Mouse (Mus musculus) spleen, postnatal 10 days (tissue): ENCODE measurements around the gene Tmem88b.
A peak's percentile ranks its signal among the peaks of the same experiment; 100 is the strongest.

Experiments used
- DNase-seq, 2 experiments: peaks; one replicate each; pipeline ENCODE4 v3.0.0; 2021 to 2022; ENCODE audit warnings: low spot score in 2 of 2

Gene Tmem88b

DNA sequence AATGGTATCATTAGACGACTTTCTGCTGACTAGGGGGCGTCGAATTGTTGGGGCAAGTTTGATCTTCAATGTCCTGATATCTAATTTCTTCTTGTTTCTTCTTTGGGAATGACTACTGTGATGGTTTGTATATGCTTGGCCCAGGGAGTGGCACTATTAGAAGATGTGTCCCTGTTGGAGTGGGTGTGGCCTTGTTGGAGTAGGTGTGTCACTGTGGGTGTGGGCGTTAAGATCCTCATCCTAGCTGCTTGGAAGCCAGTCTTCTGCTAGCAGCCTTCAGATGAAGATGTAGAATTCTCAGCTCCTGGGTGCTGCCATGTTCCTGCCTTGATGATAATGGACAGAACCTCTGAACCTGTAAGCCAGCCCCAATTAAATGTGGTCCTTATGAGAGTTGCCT is 3.2 kb upstream of the Tmem88b start:
- peak in 1 of 2 experiments; percentile 61 for DNase-seq

DNA sequence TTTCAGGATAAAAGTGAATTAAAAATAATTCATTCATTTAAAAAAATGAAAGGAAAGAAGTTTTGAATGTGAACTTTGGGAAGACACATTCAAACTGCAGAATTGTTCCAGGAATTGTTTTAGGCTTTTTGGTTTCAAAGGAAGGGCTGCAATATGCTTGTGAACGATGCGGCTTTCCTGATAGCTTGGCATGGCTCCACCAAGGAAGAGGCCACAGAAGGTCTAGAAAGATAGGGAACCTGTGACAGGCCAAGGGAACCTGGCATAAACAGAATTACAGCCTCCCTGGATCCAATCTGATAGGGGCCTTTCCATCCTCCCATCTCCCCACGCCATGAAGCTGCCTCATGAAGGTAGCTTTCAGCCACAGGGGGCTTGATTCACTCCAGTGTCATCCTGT is 2.6 kb upstream of the Tmem88b start:
- DNase-seq: peak; percentile 55 to 76

DNA sequence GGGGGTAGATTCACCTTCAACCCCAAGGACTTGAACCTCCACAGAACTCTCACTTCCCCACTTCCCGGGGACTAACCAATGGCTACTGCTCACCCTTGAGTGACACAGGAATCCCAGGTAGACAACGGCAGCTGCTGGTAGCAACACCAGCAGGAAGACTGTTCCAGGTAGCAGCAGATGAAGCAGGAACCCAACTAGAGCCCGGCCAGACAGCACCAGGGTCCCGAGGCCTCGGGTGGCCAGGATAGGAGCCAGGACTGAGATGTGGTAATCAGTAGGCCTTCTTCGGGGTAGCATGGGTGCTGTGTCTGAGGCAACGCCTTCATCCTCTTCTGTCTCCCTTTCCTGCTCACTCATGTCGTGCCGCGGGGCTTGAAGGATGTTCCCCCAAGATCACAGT is 428 bp downstream of the Tmem88b start:
- peak in 1 of 2 experiments; percentile 33 for DNase-seq

DNA sequence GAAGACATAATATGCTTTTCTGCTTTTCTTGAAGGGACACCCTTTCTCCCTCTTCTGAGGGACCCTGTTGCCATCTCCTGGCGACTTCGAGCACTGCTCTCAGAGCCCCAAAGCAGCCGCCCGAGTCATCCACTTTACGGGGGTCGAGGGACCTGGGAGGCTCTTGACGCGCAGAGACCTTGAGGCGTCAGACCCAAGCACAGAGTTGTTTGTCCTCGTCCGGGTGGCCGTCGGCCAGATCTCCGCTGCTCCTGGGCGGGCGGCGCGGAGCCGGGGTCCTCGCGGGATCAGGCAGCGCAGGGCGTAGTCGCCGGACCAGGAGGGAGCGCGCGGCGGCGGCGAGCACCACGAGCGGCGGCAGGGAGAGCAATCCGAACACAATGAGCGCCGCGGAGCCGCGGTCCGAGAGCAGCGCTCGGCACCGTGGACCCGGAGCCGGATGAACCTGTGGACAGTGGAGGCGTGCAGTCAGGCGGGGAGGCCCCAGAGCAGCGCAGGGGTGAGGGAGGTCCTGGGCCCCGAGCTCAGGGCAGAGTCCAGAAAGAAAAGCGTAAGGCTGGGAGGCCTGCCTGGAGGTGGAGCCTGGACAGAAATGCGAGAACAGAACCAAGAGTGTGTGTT is 1.5 kb downstream of the Tmem88b start:
- DNase-seq: peak; percentile 87 to 89

DNA sequence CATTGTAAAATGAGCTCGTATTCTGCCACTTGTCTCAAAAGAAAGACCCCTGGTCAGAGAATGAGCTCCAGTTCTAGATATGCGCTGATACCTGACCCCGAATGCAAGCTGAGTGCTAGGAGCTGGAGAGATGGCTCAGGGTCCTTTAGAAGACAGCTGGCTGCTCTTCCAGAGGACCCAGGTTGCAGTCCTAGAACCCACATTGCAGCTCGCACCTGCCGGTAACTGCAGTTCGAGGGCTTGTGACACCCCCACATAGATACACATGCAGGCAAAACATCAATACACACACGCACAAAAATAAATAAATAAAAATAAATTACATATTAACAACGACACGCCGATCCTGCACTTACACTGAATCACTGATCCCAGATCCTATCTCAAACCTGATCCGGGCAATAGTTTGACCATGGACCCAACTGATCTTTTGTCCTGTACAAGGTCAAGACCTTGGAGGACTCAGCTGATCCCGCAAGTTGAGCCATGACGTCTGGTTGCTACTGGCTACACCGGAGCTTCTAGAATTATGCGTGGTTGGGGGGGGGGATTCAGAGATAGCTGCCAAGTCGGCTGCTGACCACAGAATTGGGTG is 2.1 kb downstream of the Tmem88b start:
- DNase-seq: no peak

DNA sequence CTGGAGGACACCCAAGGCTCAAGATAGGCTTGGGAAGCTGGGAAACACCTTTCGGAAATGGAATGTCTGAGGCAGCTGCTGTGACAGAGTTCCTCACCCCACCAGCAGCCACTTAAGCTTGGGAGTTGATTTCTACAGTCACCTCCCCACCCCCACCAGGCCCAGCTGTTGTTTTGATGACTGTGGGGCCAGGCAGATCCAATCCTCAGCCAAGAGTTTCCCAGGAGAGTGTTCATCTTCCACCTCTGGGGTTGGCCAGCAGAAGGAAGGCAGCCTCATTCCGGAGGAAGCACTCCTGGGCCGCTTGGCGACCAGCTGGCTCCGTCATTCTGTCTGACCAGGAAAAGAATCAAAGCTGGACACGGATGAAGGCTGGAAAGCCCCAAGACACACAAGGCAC is 4.8 kb downstream of the Tmem88b start:
- DNase-seq: peak in 1 of 2 experiments; percentile 18

DNA sequence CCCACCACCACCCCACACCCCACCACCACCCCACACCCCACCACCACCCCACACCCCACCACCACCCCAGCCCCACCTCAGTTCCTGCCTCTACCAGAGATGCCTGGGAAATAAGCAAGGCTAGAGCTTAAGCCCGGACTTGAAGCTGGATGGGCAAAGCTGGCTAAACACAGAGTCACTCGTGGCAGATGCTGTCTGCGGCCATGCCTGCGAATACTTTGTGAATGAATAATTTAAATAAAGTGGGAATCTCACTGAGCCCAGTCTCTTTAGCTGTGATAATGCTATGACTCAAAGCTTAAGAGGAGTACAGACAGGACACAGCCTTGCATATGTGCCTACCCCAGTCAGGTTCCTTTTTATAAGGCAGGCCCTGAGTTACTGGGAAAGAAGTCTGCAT is 6.2 kb downstream of the Tmem88b start:
- no peak for DNase-seq

DNA sequence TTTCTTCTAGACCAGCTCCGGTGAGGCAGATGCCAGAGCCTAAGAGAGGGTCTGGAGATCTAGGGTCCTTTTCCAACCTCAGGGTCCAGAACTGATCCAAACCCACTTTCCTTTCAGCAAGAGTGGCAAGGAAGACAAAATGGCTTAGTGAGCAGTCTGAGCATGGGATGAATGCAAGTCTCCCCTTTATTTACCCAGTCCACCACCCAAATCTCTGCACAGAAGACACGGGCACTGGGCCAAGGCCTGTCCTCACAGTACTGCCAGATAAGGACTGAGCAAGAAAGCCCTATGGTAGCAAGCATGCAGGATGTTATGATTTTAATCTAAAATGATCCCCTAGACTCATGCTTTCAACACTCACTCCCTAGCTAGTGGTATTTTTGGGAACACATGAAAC is 7.9 kb downstream of the Tmem88b start:
- DNase-seq: peak in 1 of 2 experiments; percentile 37

DNA sequence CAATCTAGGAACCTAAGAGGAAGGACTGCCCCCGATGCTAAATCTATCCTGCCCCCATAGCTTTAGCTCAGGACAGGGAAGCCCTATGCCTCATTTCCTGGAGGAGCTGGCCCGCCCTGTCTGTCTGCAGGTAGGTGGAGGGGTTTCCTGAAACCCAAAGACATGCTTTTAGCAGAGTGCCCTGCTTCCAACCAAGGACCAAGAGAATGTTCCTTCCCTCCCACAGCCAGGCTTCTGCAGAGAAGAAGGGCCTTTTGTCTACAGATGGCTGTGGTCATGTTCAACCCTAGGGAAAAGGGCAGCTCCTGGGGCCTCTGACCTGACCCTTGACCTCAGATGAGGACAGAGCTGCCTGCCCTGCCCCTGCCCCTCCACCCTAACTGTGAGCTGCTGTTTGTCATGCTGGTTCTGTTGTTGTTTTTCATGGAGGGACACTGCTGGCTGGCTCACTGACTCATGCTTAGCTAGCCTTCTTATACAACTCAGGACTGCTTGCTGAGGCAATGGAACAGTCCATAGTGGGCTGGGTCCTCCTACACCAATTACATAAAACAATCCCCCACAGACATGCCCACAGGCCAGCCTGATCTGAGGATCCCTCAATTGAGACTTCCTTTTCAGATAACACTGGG is 8.9 kb downstream of the Tmem88b start:
- no peak for DNase-seq

DNA sequence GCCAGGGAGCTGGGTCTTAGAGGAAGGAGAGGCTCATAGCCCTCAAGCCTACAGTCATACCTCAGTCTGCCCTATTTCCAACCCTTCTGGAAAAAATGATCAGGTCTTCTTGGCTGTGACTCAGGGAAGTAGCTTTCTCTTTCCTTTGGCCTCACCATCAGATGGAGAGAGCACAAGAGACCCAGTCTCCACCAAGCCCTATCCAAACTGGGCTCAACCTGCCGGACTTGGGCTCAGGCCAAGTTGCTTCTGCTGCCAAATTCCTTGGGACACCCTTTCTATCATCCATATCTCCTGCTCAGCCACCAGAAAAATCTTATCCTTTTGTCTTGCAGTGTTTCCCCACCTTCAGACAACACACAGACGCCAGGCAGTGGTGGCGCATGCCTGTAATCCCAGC is 9.8 kb downstream of the Tmem88b start:
- no peak for DNase-seq

DNA sequence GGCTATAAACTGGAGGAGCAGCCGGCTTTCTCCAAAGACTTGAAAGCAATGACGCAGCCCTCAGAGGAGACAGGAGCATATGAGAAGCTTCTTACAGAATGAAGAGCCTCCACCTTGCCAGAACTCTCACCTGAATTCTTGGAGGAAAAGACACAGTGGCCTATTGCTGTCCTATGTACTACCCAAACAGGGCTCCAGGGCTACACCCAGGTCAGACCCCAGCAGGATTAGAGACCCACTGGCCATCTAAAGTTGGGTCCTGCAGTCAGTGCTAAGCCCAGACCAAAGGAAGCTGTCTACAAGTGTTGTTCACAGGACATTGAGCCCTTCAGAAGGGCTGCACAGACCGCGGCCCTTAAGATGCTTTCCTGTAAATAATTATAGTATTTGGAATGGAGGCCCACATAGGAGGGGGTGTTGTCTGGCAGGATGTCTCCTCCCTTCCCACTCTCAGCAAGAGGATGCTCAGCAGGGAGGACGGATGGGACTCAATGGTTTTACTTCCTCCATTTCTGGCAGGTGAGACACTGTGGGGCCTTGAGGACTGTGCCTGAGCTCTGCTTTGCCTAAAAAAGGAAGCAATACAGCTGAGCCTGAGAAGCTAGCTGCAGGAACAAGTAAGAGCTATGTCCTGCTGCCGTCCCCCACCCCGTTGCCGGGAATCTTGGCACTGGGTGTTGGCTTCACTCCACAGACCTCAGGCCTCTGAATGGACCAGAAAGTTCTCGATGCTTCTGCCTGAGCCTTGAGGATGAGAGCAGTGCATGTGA is 10.5 kb downstream of the Tmem88b start:
- peak; percentile 13 to 41 for DNase-seq

DNA sequence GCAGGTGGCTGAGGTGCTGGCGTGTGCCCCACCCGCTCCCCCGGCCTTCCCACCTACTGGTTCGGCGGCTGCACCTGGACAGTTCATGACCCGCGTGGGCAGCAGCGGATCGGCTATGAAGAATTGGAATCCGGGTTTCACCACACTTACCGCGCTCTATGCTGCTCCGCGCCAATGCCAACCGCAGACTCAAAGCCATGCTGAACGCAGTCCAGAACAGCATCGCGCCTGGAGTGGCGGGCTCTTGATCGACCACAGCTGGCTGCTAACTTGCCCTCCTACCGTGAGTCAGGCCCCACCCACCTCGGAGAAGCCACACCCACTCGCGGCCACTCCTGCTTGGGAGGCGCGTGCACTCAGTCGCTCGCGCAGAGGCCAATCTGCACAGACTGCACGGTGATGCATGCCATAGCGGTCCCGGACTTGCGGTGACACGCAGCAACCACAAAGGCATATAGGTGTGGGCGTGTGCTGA is 11.4 kb downstream of the Tmem88b start, which contains the start of gene Vwa1:
TSS of gene Vwa1 (minus strand) at position 419 of the 475 bp plus-strand sequence.
- DNase-seq: peak; percentile 76 to 92

DNA sequence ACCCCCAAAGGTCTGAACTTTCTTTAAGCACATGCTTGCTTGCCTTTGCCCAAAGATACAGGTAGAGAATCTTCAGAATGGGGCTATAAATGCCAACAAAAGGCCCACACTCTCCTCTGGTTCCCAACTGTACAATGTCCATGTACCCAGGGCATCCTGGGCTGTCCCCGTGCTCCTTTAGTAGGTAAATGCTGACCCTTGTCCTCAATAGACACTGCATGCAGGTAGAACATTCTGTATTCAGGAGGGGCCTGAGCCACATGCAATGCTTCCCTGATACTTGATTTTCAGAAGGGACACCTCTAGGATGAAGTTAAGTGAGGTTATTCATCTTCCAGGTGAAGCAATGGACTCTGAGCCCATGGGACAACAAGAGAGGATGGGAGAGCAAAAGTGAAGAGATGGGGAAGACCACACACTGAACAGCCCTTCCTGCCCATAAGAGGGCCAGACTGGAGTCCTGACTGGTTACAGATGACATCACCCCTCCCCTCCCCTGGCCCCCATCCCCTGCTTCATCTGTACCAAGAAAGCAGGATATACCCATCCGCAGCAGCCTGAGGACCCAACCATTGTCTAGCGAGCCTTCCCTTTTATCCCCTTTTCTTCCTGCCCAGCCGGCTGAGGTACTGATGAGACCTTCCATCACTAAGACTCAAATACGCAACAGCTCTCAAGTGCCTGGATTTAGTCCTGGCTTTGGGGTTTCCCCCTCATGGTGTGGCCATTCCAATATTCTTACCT is 12.2 kb downstream of the Tmem88b start:
- DNase-seq: no peak

DNA sequence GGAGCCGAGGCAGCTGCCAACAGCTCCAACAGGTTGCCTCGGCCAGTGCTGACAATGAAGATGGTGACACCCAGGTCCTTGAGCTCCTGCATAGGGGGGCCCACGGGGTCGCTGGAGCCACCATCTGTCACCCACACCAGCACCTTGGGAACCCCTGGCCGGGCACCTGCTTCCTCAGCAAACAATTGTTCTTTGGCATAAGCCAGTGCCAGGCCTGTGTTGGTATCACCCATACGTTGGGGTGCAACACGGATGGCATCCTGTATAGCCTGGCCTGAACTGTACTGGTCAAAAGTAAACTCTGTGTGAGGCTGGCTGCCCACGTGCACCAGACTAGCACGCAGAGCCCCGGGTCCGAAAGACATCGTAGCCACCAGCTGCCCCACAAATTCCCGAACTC is 12.9 kb downstream of the Tmem88b start:
- DNase-seq: peak in 1 of 2 experiments; percentile 20

DNA sequence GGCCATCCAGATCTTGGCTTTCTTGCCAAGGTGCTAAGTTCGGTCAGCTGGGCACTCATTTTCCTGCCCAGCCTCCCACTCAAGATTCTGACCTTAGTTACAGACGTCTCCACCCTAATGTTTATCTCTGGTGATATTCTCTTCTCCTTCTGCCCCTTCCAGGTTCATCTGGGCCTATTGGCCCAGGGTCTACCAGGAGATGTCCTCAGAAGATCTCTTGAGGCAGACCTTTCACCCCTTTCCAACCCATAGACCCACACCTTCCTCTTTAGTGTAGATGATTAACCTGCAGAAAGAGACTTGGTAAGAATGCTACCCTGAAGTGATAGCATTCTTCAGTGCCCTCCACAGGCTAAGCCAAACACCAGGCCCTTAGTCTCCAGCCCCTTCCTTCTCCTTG is 14.0 kb downstream of the Tmem88b start:
- DNase-seq: no peak

DNA sequence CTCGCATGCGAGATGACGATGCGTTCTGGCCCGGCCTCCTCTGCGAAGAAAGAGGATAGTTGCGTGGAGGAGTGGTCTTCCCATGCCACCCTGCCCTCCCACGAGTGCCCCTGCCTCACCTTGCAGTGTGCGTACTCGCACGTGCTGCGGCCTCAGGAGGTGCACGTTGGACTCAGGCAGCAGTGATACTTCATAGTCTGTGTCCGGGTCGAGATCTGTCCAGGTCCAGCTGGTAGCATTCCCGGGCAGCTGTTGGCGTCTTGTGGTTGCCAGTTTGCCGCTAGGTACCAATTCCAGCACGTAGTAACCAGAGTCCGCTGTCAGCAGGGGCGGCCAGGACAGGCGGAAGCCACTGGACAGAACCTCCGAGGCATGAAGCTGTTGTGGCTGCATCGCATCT is 15.0 kb downstream of the Tmem88b start:
- DNase-seq: no peak

DNA sequence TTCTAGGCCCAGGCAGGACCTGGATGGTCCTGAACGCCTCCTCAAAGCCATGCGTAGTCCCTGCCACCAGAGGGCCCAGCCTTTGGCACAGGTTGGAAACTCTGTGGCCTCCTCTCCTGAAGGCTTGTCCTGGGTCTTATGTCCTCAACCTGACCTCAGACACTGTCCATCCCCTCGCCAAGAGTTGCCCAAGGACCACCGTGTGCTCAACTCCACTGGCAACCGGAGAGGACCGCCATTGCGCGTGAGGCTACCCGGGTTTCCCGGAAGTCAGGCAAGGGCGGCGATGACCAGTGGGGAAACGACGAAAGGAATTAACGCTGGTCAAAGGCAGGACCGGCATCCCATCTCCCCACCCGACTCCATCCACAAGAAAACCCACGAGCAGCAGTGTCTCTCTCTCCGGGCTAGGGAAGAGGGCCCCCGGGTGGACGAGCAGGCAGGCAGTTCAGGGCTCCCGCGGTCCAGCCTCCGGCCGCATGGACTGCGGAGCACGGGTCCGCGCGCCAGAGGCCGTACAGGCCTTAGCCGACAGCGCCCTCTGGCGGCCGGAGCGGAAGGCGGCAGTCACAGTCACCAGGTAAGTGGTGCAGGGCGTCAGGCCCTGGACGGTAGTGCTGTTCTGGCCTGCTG is 15.7 kb downstream of the Tmem88b start:
- peak; percentile 94 for DNase-seq

DNA sequence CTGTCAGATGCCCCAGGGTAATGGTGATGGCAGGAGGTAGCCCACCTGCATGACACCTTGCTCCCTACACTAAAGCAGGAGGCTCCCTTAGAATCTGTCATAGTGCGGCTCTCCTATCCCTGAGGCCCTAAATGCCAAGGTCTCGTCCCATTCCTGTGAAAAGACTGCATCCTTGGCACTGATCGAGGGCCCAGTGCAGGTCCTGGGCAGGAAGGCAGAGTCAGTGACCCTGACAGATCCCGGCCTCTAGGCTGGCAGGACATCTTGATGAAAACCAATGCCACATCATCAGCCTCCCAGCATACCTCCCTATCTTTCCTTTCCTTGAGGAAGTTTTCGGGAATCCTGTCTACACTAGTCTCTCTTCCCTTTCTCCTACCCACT is 16.2 kb downstream of the Tmem88b start:
- no peak for DNase-seq

DNA sequence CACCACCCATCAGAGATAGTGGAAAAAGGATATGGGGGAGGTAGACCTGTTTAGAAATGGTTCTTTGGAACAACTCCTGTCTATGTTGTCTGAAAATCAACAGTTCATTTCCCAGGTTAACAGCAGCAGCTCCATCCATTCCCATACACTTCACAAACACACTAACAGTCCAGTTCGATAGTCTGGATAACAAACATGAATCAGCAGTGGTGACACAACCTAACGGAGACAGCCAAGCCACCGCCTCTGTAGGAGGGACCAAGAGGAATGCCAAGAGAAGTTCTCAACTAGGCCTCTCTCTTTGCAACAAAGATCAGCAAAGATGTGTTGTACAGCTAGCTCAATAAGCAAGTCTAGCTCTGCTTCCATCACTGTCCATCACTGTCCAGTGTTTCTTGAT is 23.3 kb downstream of the Tmem88b start:
- no peak for DNase-seq

DNA sequence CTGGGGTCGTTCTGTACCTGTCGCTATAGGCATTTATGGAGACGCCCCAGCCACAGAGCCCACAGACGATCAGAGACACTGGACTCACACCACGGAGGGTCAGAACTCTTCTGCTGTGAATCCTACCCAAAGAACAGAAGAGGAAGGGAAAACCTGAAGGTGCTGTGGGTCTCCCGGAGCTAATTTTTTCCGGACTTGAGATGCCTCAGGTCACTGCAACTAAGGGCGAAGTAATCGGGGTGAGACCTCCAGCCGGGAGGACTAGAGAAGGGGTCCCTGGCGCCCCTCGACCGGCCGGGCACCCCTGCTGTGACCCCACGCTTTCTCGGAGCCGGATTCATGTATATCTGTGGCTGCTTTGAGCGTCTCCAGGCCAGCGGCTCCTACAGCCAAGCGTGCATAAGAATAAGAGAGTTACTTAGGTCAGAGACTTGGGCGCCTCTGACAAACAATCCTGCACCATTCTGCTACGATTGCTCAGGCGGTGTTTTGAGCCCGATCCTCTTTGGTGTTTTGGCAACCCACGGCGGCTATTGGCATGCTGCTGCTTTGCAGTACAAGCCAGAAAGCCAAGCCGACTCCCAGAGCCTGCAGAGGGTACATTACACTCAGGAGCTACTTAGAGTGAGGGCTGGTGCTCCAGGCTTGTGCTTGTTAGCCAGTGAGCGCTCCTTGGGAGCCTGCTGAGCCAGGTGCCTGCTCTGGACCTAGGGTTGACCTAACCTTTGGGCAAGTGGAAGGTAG is 24.1 kb downstream of the Tmem88b start:
- no peak for DNase-seq
